Mouse (Mus musculus) kidney, embryonic 14.5 days (tissue): Measurements from ENCODE around the gene Pbx1. TPM values are rescaled to one million over a fixed set of nuclear protein-coding genes. Genes with fewer than 3 reads are reported as not detected.

Experiments used
- ATAC-seq: fragments of 200-750 bp; cut with Nextera tagmentation; 2 replicates; pipeline ENCODE4 v1.8.0; 2017; ENCODE audit warnings: moderate number of reproducible peaks, mild to moderate bottlenecking, moderate TSS enrichment, moderate library complexity; ENCODE audit not compliant: low FRiP score, low TSS enrichment
- H3K27ac ChIP-seq: fragments of 300-500 bp; sonication (generic); 2 replicates; pipeline ENCODE4 v1.5.1; 2014; ENCODE audit warnings: low read depth, mild to moderate bottlenecking, low read length, moderate library complexity, mixed read lengths
- H3K27me3 ChIP-seq: fragments of 300-500 bp; sonication (generic); 2 replicates; pipeline ENCODE4 v1.6.1; 2014; ENCODE audit warnings: mild to moderate bottlenecking, low read length; ENCODE audit not compliant: control insufficient read depth, insufficient read depth
- H3K36me3 ChIP-seq: fragments of 300-500 bp; sonication (generic); 2 replicates; pipeline ENCODE4 v1.6.1; 2014; ENCODE audit warnings: low read length, mixed read lengths; ENCODE audit not compliant: control insufficient read depth, insufficient read depth
- H3K4me1 ChIP-seq: fragments of 300-500 bp; sonication (generic); 2 replicates; pipeline ENCODE4 v1.6.1; 2014; ENCODE audit warnings: low read length, mixed read lengths; ENCODE audit not compliant: control insufficient read depth, insufficient read depth
- H3K4me2 ChIP-seq: fragments of 300-500 bp; sonication (generic); replicated peaks from 2 replicates; pipeline ENCODE4 v1.6.1; 2014; ENCODE audit warnings: low read depth, mild to moderate bottlenecking, low read length
- H3K4me3 ChIP-seq: fragments of 300-500 bp; sonication (generic); 2 replicates; pipeline ENCODE4 v1.5.1; 2014; ENCODE audit warnings: mild to moderate bottlenecking, low read length
- H3K9ac ChIP-seq: fragments of 300-500 bp; sonication (generic); 2 replicates; pipeline ENCODE4 v1.6.1; 2014; ENCODE audit warnings: low read depth, mild to moderate bottlenecking, low read length, moderate library complexity
- H3K9me3 ChIP-seq: fragments of 300-500 bp; sonication (generic); 2 replicates; pipeline ENCODE4 v1.6.1; 2016; ENCODE audit warnings: low read length; ENCODE audit not compliant: control insufficient read depth
- WGBS: fragments of 180-500 bp; shearing (Covaris S2); extraction: QIAGEN DNeasy Blood & Tissue Kit; methylation state at CpG from one replicate; pipeline ENCODE4 v1.1.7; 2014; 5-methylcytosine and 5-hydroxymethylcytosine counted together
- polyA plus RNA-seq: library from polyadenylated mRNA; unstranded; fragments of >200 nt; fragmentation: Nextera tagmentation; extraction: Ambion mirVana; gene quantifications from 2 replicates; pipeline ENCODE4 v1.2.1, GENCODE M21; 2014

Pbx1 gene
- polyA plus RNA-seq, 1 experiment from 2014 or later = 107 TPM

DNA sequence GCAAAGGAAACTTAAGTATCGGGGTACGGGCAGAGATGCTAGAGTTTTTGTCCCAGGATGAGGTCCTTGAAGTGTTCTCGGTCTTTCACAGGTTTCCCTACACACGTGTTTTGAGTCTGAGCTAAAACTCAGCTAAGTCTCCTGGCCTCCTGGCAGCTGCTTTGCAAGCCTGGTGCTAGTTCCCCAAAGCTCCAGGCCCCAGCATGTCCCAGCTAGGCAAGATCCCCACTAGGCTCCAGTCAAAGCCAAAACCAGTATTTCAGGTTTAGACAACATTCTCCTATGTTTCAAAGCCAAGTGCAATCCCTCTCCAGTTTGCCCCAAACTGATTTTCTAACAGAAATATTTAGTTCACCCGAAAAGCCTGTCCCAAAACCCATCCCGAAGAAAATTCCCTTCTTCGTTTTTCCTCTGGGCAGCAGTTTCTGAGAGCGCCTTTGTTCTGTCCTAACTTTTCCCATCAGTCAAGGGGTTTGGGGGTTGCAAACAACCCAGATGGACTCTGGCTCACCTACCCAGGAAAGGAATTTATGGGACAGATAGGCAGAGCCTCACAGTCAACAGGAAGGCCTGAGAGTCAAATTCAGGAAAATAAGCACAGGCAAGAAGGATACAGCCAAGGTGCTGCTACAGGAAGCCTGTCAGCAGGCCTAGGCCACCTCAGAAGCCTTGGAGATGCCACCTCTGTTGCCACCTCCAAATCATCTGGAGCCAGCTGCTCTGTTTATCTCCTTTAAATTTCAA is 97.1 kb downstream of the Pbx1 start:
- no peak for ATAC-seq
- H3K4me1 ChIP-seq = no peaks in the 10 kb centered on the region
- H3K4me2 ChIP-seq = no peak overlapping the region
- H3K9me3 ChIP-seq = no peaks in the 10 kb centered on the region
- no peaks in the 10 kb centered on the region for H3K27me3 ChIP-seq
- peaks cover 26% of the 10 kb centered on the region for H3K36me3 ChIP-seq
- WGBS = 84% methylated on average over 8 of the region's 8 CpGs
- H3K4me3 ChIP-seq = no peak overlapping the region
- H3K27ac ChIP-seq = no peak overlapping the region
- H3K9ac ChIP-seq = no peak overlapping the region

DNA sequence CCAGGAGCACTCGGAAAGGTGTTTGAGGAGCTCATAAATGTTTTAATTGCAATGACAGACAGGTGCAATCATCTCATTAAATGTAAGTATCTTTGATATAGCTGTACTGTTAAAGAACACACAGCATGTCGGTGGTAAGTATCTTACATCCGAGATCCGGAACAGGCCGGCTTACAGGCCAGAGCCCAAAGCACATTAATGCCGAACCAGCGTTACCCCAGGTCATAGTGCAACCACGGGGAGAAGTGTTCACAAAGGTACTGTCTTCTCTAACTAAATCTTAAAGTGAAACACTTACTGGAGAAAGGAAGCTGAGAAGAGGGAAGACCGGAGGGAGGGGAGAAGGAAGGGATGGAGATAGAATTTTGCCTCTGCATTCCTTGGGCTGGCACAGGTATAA is 100.0 kb downstream of the Pbx1 start:
- Histone ChIP-seq H3K9ac (no peak overlapping the region), H3K9me3 (no peaks in the 10 kb centered on the region), H3K36me3 (peaks cover 30% of the 10 kb centered on the region), H3K27ac (no peak overlapping the region), H3K4me3 (no peak overlapping the region), H3K27me3 (no peaks in the 10 kb centered on the region), H3K4me1 (peaks cover 17% of the 10 kb centered on the region; the same call in 1 of the 2 replicates), H3K4me2 (no peak overlapping the region)
- WGBS = 88% methylated on average over 9 of the region's 9 CpGs
- ATAC-seq = no peak

DNA sequence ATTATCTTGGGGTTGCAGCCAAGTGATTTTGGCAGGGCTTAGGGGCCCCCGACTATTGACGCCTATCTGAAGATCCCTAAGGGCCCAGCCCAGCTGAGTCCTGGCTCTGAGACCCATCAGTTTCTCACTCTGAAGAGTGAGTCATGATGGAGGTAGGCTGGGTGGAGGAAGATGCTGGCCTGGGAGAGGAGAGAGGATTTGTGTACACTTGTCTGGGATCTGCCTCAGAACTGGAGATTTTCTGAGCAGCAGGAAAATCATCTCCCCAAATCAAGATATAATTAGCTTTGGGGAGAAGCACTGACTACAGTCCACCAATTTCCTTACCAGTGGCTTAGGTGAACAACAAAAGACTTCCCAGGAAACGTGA is 103.8 kb downstream of the Pbx1 start:
- H3K4me2 ChIP-seq = no peak overlapping the region
- no peak overlapping the region for H3K9ac ChIP-seq
- no peaks in the 10 kb centered on the region for H3K9me3 ChIP-seq
- 74% methylated on average over 3 of the region's 3 CpGs for WGBS
- peaks cover 15% of the 10 kb centered on the region for H3K36me3 ChIP-seq
- H3K27me3 ChIP-seq = no peaks in the 10 kb centered on the region
- H3K4me3 ChIP-seq = no peak overlapping the region
- ATAC-seq = no peak
- peaks cover 25% of the 10 kb centered on the region for H3K4me1 ChIP-seq
- H3K27ac ChIP-seq = no peak overlapping the region

DNA sequence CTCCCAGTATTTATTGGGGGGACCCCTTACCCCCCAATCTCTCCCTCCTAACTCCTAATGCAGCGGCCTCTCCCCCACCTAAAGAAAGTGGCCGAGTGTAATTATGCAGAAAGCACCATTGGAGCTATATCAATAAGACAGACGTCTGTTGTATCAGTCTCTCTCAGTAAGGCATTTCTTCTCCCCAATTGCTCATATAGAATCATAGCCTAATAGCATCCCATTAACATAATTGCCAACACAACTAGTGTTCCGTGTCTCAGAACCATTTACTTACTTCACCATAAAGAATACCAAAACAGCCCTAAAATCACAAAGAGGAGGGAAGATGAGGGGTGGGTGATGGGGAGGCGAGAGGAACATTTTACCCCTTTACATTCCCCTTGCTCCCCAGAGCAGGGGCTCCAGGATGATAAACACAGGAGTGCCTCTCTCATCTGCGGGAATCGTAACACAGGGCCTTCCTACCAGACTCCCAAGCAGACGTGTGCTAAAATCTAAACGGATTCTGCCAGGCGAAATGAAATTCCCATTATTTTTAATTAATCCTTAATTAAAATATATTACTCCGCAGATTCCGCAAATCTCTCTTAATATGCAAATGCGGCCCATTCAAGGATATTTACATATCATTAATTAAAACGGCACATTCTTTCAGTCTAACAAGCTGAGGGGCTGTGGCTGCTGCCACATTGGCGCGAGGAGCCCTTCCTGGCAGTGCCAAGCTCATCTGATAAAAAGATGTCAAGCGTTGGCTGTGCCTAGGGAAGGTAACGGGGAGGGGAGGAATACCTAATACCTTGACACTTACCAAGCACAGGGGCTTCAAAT is 104.5 kb downstream of the Pbx1 start:
- ATAC-seq = no peak
- no peak overlapping the region for H3K9ac ChIP-seq
- no peak overlapping the region for H3K27ac ChIP-seq
- 78% methylated on average over 18 of the region's 18 CpGs for WGBS
- no peaks in the 10 kb centered on the region for H3K27me3 ChIP-seq
- no peak overlapping the region for H3K4me2 ChIP-seq
- no peaks in the 10 kb centered on the region for H3K9me3 ChIP-seq
- peaks cover 25% of the 10 kb centered on the region for H3K4me1 ChIP-seq
- no peak overlapping the region for H3K4me3 ChIP-seq
- peaks cover 9% of the 10 kb centered on the region; the same call in 1 of the 2 replicates for H3K36me3 ChIP-seq

DNA sequence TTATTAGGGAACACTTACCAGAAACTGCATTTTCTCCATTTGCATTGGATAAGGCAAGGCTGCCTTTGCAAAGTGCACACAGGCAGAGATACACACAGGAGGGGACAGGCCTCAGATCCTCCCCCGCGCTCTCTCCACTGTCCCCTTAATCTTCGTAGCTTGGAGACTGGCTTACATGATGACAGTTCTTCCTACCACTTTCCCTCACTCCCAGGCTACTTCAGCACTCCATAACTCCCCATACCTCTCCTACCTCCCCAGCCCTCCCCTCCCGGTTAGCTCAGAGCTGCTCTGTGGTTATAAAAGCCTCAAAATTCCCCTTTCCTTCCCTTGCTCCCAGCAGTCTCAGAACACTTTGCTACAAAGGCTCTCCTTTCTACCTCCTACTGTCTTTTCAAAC is 106.3 kb downstream of the Pbx1 start:
- Histone ChIP-seq H3K27me3 (no peaks in the 10 kb centered on the region), H3K27ac (no peak overlapping the region), H3K4me3 (no peak overlapping the region), H3K36me3 (peaks cover 8% of the 10 kb centered on the region; the same call in 1 of the 2 replicates), H3K9me3 (no peaks in the 10 kb centered on the region), H3K4me1 (peaks cover 26% of the 10 kb centered on the region), H3K9ac (no peak overlapping the region), H3K4me2 (no peak overlapping the region)
- WGBS = 50% methylated on average over 4 of the region's 4 CpGs
- peak; percentile 70 for ATAC-seq

DNA sequence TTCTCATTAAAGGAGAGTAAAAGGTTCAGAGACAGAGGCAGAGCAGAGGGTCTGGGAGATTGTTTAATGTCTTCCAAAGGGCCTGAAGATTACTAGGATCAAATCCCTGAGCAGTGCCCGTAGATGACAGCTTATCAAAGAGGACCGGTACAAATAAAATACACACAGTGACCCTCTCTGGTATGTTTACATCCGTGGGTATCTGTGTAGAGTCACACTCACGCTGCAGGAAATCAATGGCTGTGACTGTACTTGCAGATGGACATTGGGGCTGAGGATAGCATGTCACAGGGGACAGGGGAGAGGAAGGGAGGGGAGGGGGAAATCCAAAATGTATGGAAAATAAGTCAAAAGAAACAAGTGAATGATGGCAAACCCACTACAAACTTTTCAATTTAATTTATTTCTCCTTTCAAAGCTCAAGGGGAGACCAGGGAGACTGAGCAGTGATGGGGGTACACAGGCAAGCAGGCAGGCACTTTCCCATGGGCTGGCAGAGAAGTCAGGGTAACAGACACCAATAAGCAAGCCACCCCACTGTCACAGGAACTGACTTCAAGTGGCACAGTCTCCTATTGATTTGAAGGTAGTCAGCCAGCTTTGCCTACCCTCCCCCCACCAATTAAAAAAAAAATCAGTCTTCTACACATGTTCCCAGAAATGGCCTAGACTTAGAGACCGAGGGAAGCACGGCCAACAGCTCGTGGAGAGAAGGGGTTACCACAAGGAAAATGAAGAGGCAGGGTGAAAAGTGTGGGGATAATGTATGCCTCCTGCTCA is 107.6 kb downstream of the Pbx1 start:
- 72% methylated on average over 7 of the region's 7 CpGs for WGBS
- Histone ChIP-seq H3K4me3 (no peak overlapping the region), H3K9ac (no peak overlapping the region), H3K27me3 (no peaks in the 10 kb centered on the region), H3K36me3 (peaks cover 8% of the 10 kb centered on the region; the same call in 1 of the 2 replicates), H3K4me2 (no peak overlapping the region), H3K27ac (no peak overlapping the region), H3K9me3 (no peaks in the 10 kb centered on the region), H3K4me1 (peaks cover 35% of the 10 kb centered on the region)
- ATAC-seq = no peak

DNA sequence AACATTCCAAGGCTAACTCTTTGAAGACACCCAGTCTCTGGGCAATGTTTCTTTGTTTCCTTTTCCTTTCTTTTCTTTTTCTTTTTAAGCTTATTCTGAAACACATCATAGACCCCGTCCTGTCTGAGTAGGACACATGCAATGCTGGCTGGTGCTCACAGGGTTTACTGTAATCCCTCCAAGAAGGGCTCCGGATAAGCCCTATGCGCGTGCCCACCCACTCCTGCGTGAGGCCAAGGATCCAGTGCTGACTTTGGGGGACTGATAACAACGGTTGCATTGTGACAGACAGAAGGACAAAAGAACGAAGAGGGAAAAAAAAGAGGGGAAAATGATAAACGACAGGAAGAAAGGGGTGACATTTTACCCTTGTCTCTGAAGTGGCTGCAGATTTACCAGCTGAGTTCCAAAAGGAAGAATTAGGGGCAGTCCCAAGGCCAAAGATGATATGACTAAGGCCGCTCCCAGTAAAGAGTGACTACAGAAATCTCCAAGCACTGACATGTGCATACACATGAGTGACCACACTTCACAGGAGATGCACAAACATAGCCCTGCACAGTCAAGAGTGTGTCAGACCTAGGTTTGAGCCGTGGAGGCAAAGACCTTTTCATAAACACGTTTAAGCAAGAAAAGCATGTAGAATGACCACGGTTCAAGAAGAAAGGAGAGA is 108.5 kb downstream of the Pbx1 start:
- Histone ChIP-seq H3K4me1 (peaks cover 31% of the 10 kb centered on the region), H3K9ac (no peak overlapping the region), H3K4me3 (no peak overlapping the region), H3K27me3 (no peaks in the 10 kb centered on the region), H3K9me3 (no peaks in the 10 kb centered on the region), H3K27ac (no peak overlapping the region), H3K4me2 (no peak overlapping the region), H3K36me3 (peaks cover 7% of the 10 kb centered on the region; the same call in 1 of the 2 replicates)
- ATAC-seq = no peak
- WGBS = 79% methylated on average over 12 of the region's 12 CpGs

DNA sequence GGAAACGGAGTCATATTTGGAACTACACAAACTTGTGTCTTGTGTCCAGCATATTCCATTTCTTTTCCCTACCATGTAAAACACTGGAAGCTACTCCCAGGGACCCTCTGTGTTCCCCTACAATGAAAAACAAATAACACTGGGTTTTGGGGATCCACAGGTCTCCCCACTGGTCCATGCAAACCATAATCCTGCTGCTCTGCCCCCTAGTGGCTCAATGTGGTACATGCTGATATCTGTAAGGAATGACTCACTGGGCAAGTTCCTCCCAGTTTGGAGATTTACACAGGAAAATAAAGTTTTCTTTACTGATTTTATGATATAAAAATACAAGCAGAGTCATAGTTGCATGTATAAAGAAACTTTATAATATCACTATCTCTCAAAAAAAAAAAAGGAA is 109.2 kb downstream of the Pbx1 start:
- ATAC-seq = no peak
- 97% methylated on average over 1 of the region's 1 CpGs for WGBS
- Histone ChIP-seq H3K27ac (no peak overlapping the region), H3K9ac (no peak overlapping the region), H3K4me3 (no peak overlapping the region), H3K4me2 (no peak overlapping the region), H3K36me3 (peaks cover under 1% of the 10 kb centered on the region; the same call in 1 of the 2 replicates), H3K27me3 (no peaks in the 10 kb centered on the region), H3K9me3 (no peaks in the 10 kb centered on the region), H3K4me1 (peaks cover 25% of the 10 kb centered on the region)
